Mouse (Mus musculus) hindbrain, embryonic 14.5 days (tissue): ENCODE results near the gene Ccdc71. TPM values are rescaled to one million over a fixed set of nuclear protein-coding genes. Genes with fewer than 3 reads are reported as not detected.
A peak's percentile ranks its signal among the peaks of the same experiment; 100 is the strongest.

Source experiments
- ATAC-seq: fragments of 200-750 bp; cut with Nextera tagmentation; 2 replicates; pipeline ENCODE4 v1.8.0; 2017; ENCODE audit warnings: moderate number of reproducible peaks, mild to moderate bottlenecking, moderate TSS enrichment, moderate library complexity; ENCODE audit not compliant: low FRiP score
- DNase-seq: peaks from one replicate; pipeline ENCODE4 v3.0.0-alpha.2; 2015; ENCODE audit warnings: low spot score
- H3K27ac ChIP-seq: fragments of 300-500 bp; sonication (generic); 2 replicates; pipeline ENCODE4 v1.5.1; 2014; ENCODE audit warnings: mild to moderate bottlenecking, moderate library complexity
- H3K27me3 ChIP-seq: fragments of 300-500 bp; sonication (generic); 2 replicates; pipeline ENCODE4 v1.6.1; 2014; ENCODE audit warnings: mild to moderate bottlenecking, low read length, mixed read lengths; ENCODE audit not compliant: control insufficient read depth, insufficient read depth
- H3K36me3 ChIP-seq: fragments of 300-500 bp; sonication (generic); replicated peaks from 2 replicates; pipeline ENCODE4 v1.6.1; 2014; ENCODE audit not compliant: control insufficient read depth, insufficient read depth
- H3K4me1 ChIP-seq: fragments of 300-500 bp; sonication (generic); replicated peaks from 2 replicates; pipeline ENCODE4 v1.6.1; 2014; ENCODE audit warnings: antibody characterized with exemption, low read length, mixed read lengths; ENCODE audit not compliant: control insufficient read depth, insufficient read depth
- H3K4me2 ChIP-seq: fragments of 300-500 bp; sonication (generic); replicated peaks from 2 replicates; pipeline ENCODE4 v1.6.1; 2014; ENCODE audit warnings: mild to moderate bottlenecking, moderate library complexity
- H3K4me3 ChIP-seq: fragments of 300-500 bp; sonication (generic); replicated peaks from 2 replicates; pipeline ENCODE4 v1.5.1; 2014; ENCODE audit warnings: mild to moderate bottlenecking, low read length
- H3K9ac ChIP-seq: fragments of 300-500 bp; sonication (generic); 2 replicates; pipeline ENCODE4 v1.6.1; 2014
- H3K9me3 ChIP-seq: fragments of 300-500 bp; sonication (generic); 2 replicates; pipeline ENCODE4 v1.6.1; 2016; ENCODE audit warnings: low read length; ENCODE audit not compliant: control insufficient read depth
- WGBS: fragments of 180-500 bp; shearing (Covaris S2); extraction: QIAGEN DNeasy Blood & Tissue Kit; methylation state at CpG from one replicate; pipeline ENCODE4 v1.1.7; 2014; 5-methylcytosine and 5-hydroxymethylcytosine counted together
- polyA plus RNA-seq: library from polyadenylated mRNA; unstranded; fragments of >200 nt; fragmentation: Nextera tagmentation; extraction: Ambion mirVana; gene quantifications from 2 replicates; pipeline ENCODE4 v1.2.1, GENCODE M21; 2014

Ccdc71 gene
- polyA plus RNA-seq, 1 experiment from 2014 or later, result 44.9 TPM

- H3K27me3 ChIP-seq, result no peaks in the 10 kb centered on the region
- H3K27ac ChIP-seq, result peak overlapping the region; percentile 98
- WGBS, result 13% methylated on average over 12 of the region's 12 CpGs
- H3K9me3 ChIP-seq, result no peaks in the 10 kb centered on the region
- peak overlapping the region; percentile 95 for H3K4me3 ChIP-seq
- peaks cover 22% of the 10 kb centered on the region for H3K4me1 ChIP-seq
- peak overlapping the region; percentile 90 for H3K9ac ChIP-seq
- no peak for ATAC-seq
- H3K36me3 ChIP-seq, result peaks cover 44% of the 10 kb centered on the region
- H3K4me2 ChIP-seq, result peak overlapping the region; percentile 93
- DNase-seq, result no peak
These were observed 30.9 kb downstream of the Ccdc71 start for GRCm38 (mm10) chr9:108491286-108491580.

DNA sequence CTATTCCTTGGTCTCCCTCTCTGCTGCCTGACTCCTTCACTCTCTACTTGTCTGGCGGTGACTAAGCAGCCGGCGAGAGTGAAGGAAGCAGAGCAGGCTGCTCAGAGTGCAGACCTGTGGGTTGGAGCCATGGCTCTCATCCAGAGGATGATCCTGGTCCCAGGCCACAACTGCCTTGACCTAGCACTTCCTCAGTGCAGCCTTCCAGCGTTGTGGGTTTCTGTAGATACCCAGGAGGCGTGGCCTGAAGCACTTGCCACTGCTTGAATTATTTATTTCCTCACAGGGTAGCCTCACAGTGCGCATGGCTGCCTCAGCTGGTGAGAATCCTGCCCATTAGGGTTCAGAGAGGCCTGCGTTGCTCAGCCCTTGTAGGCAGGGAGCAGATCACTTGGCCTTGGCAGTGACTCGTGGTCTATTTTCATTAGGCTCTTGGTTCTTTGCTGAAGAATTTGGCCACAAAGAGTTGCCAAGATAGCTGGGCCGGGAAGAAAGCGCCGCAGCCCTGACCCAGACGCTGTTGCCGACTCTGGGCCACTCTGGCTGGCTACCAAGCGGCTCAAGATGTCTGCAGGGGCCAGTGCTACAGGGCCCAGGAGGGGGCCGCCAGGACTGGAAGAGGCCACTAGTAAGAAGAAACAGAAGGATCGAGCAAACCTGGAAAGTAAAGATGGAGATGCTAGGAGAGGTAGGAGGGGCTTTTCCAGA is 31.9 kb downstream of the Ccdc71 start:
- peaks cover 22% of the 10 kb centered on the region for H3K4me1 ChIP-seq
- WGBS, result 86% methylated on average over 16 of the region's 16 CpGs

GRCm38 (mm10) chr9:108493246-108493645 is 32.9 kb downstream of the Ccdc71 start:
- H3K4me1 ChIP-seq, result peaks cover 22% of the 10 kb centered on the region
- ATAC-seq, result no peak
- no peak overlapping the region for H3K4me3 ChIP-seq
- H3K27me3 ChIP-seq, result no peaks in the 10 kb centered on the region
- no peak overlapping the region for H3K4me2 ChIP-seq
- H3K27ac ChIP-seq, result no peak overlapping the region
- DNase-seq, result no peak
- peaks cover 64% of the 10 kb centered on the region for H3K36me3 ChIP-seq
- H3K9me3 ChIP-seq, result no peaks in the 10 kb centered on the region
- 97% methylated on average over 8 of the region's 8 CpGs for WGBS
- no peak overlapping the region for H3K9ac ChIP-seq

More for the DNA sequence above, 31.9 kb downstream of the Ccdc71 start:
- peak overlapping the region; percentile 95 for H3K4me3 ChIP-seq
- no peak for ATAC-seq
- H3K27me3 ChIP-seq, result no peaks in the 10 kb centered on the region
- peaks cover 54% of the 10 kb centered on the region for H3K36me3 ChIP-seq
- DNase-seq, result no peak
- peak overlapping the region; percentile 93 for H3K4me2 ChIP-seq
- no peaks in the 10 kb centered on the region for H3K9me3 ChIP-seq
- H3K27ac ChIP-seq, result no peak overlapping the region
- 0 out of 2 replicates have a peak overlapping the region, but pooled peaks have one; percentile 90 for H3K9ac ChIP-seq

GRCm38 (mm10) chr9:108494146-108494825 is 34.0 kb downstream of the Ccdc71 start:
- DNase-seq, result no peak
- Histone ChIP-seq H3K4me3 (no peak overlapping the region), H3K27me3 (no peaks in the 10 kb centered on the region), H3K4me2 (no peak overlapping the region), H3K9me3 (no peaks in the 10 kb centered on the region), H3K4me1 (peaks cover 22% of the 10 kb centered on the region), H3K36me3 (peaks cover 75% of the 10 kb centered on the region), H3K27ac (no peak overlapping the region), H3K9ac (no peak overlapping the region)
- 96% methylated on average over 19 of the region's 19 CpGs for WGBS
- ATAC-seq, result no peak

DNA sequence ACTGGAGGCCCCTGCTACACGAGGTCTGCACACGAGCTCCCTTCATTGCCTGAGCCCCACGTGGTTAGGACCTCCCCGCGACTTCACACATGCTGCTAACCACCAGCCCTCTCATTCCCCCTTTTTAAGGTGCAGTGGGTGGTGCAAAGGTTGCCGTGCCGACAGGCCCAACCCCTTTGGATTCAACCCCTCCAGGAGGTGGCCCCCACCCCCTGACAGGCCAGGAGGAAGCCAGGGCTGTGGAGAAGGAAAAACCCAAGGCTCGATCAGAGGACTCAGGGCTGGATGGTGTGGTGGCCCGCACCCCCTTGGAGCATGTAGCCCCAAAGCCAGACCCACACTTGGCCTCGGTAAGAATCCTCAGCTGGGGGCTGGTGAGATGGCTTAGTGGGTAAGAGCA is 34.6 kb downstream of the Ccdc71 start:
- no peak for ATAC-seq
- Histone ChIP-seq H3K4me1 (peaks cover 19% of the 10 kb centered on the region), H3K27ac (no peak overlapping the region), H3K4me3 (no peak overlapping the region), H3K36me3 (peaks cover 81% of the 10 kb centered on the region), H3K9ac (no peak overlapping the region), H3K27me3 (no peaks in the 10 kb centered on the region), H3K4me2 (no peak overlapping the region), H3K9me3 (no peaks in the 10 kb centered on the region)
- WGBS, result 89% methylated on average over 10 of the region's 10 CpGs
- DNase-seq, result no peak

- no peak for ATAC-seq
- DNase-seq, result no peak
- Histone ChIP-seq H3K9ac (no peak overlapping the region), H3K27me3 (no peaks in the 10 kb centered on the region), H3K4me1 (no peaks in the 10 kb centered on the region), H3K36me3 (peaks cover 94% of the 10 kb centered on the region), H3K27ac (no peak overlapping the region), H3K4me3 (no peak overlapping the region), H3K9me3 (no peaks in the 10 kb centered on the region), H3K4me2 (no peak overlapping the region)
- WGBS, result 95% methylated on average over 7 of the region's 7 CpGs
These were observed 38.9 kb downstream of the Ccdc71 start for GRCm38 (mm10) chr9:108499231-108499630.

DNA sequence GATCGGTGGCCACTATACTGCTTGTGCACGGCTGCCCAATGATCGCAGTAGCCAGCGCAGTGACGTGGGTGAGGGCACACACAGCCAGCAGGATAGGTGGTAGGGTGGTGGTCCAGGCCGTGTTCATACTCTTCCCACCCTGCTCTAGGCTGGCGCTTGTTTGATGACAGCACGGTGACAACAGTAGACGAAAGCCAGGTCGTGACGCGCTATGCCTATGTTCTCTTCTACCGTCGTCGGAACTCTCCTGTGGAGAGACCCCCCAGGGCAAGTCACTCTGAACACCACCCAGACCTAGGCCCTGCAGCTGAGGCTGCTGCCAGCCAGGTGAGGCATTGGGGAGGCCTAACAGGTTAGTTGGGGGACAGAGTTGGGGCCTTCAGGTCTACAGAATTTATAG is 39.6 kb downstream of the Ccdc71 start:
- WGBS, result 96% methylated on average over 15 of the region's 15 CpGs
- H3K27me3 ChIP-seq, result no peaks in the 10 kb centered on the region

GRCm38 (mm10) chr9:108506901-108507300 is 46.6 kb downstream of the Ccdc71 start:
- Histone ChIP-seq H3K27me3 (no peaks in the 10 kb centered on the region), H3K27ac (no peak overlapping the region; the same call in 1 of the 2 replicates), H3K9me3 (no peaks in the 10 kb centered on the region), H3K4me2 (peak overlapping the region; percentile 96), H3K4me3 (no peak overlapping the region; the same call in 1 of the 2 replicates), H3K36me3 (peaks cover 41% of the 10 kb centered on the region), H3K4me1 (peaks cover 13% of the 10 kb centered on the region), H3K9ac (no peak overlapping the region)
- 90% methylated on average over 7 of the region's 7 CpGs for WGBS
- ATAC-seq (no peak), DNase-seq (no peak)

More for the DNA sequence above, 39.6 kb downstream of the Ccdc71 start:
- no peak for DNase-seq
- H3K4me3 ChIP-seq, result no peak overlapping the region
- ATAC-seq, result no peak
- H3K4me1 ChIP-seq, result no peaks in the 10 kb centered on the region
- peaks cover 87% of the 10 kb centered on the region for H3K36me3 ChIP-seq
- H3K27ac ChIP-seq, result no peak overlapping the region
- H3K9ac ChIP-seq, result no peak overlapping the region
- H3K4me2 ChIP-seq, result no peak overlapping the region
- no peaks in the 10 kb centered on the region for H3K9me3 ChIP-seq

DNA sequence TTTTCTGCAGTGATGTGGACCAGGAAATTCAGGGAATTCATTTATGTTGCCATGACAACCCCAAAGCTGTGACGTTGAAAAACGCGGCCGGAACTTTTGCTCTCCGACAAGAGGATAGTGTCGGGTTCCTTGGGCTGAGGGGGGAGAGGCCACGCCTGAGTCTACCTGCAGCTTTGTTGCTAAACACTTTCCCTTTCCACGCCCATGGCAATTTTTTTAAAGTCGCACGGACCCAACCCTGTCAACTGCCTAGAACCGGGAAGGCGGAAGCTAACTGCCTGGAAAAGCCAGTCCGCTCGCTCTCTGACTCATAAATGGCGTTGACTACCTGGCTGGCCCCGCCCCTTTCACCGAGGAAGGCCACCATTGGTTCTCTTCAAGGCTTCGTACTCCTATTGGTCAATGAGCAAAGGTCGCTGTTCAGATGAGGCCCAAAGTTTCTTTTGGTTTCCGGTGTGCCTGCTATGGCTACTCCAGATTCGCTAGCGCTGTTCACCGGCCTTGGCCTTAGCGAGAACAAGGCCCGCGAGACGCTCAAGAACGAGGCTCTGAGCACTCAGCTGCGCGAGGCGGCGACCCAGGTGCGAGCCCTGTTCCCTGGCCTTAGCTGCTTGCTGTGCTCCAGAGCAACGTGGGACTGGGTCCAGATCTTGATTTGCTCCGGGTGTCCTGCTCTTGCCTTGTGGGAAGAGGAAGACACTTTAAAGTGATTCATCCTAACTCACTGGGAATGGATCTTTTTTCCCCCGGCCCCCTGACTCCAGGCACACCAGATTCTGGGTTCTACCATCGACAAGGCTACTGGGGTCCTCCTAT is 47.5 kb downstream of the Ccdc71 start, which contains the start of gene Qars:
Qars (plus strand) TSS at position 88 of the 816 bp plus-strand sequence.
- Histone ChIP-seq H3K27me3 (no peaks in the 10 kb centered on the region), H3K36me3 (peaks cover 41% of the 10 kb centered on the region), H3K9ac (peak within 1 kb of the TSS; percentile 70), H3K9me3 (no peaks in the 10 kb centered on the region), H3K4me2 (peak within 1 kb of the TSS; percentile 96), H3K4me3 (peak within 1 kb of the TSS; percentile 72), H3K4me1 (peaks cover 13% of the 10 kb centered on the region), H3K27ac (peak within 1 kb of the TSS; percentile 76)
- DNase-seq (peak; percentile 93), ATAC-seq (peak; percentile 97)
- WGBS, result under 1% methylated on average over 37 of the region's 37 CpGs
